Mouse (Mus musculus): ENCODE results near the gene Cdk4. TPM values are rescaled to one million over a fixed set of nuclear protein-coding genes. Genes with fewer than 3 reads are reported as not detected.
A peak's percentile ranks its signal among the peaks of the same experiment; 100 is the strongest.

The Cdk4 gene
- polyA plus RNA-seq, 1 experiment from 2014 or later, result 209 TPM

GRCm38 (mm10) chr10:127075651-127076050 lies 12.3 kb downstream of the Cdk4 start:
- H3K9me3 ChIP-seq (ENCODE audit: low read length), result no peaks in the 10 kb centered on the region
- H3K27ac ChIP-seq (ENCODE audit: low read depth), result no peak overlapping the region
- ATAC-seq, result no peak
- H3K9ac ChIP-seq (replicated peaks), result no peak overlapping the region; the same call in 1 of the 2 replicates
- H3K4me2 ChIP-seq (ENCODE audit: low read depth, low read length), result peak overlapping the region; percentile 65
- TF ChIP-seq EP300 (IDR thresholded peaks at IDR 0.05; ENCODE audit: low read depth), result no peak
- no peak for TF ChIP-seq CTCF (IDR thresholded peaks at IDR 0.05; ENCODE audit: low read depth)
- H3K4me1 ChIP-seq (ENCODE audit: insufficient read depth), result peaks cover 33% of the 10 kb centered on the region
- WGBS (ENCODE audit: insufficient replicate concordance), result 24% methylated on average over 8 of the region's 8 CpGs
- peak overlapping the region; percentile 34 for H3K4me3 ChIP-seq (ENCODE audit: low read depth, low read length)
- no peak for DNase-seq
- H3K27me3 ChIP-seq (ENCODE audit: insufficient read depth, low read length), result peaks cover 21% of the 10 kb centered on the region; the same call in 1 of the 2 replicates
- H3K36me3 ChIP-seq (replicated peaks; ENCODE audit: insufficient read depth, low read length), result no peaks in the 10 kb centered on the region

- ATAC-seq (peak; percentile 18; the same call in 1 of the 2 replicates), DNase-seq (peak; percentile 40)
- 16% methylated on average over 4 of the region's 4 CpGs for WGBS (ENCODE audit: insufficient replicate concordance)
- H3K4me1 ChIP-seq (ENCODE audit: insufficient read depth), result peaks cover 31% of the 10 kb centered on the region
- peak overlapping the region; percentile 34; the same call in 1 of the 2 replicates for H3K4me3 ChIP-seq (ENCODE audit: low read depth, low read length)
- H3K27me3 ChIP-seq (ENCODE audit: insufficient read depth, low read length), result peaks cover 21% of the 10 kb centered on the region; the same call in 1 of the 2 replicates
- TF ChIP-seq CTCF (IDR thresholded peaks at IDR 0.05; ENCODE audit: low read depth) (no peak), EP300 (IDR thresholded peaks at IDR 0.05; ENCODE audit: low read depth) (no peak)
- H3K36me3 ChIP-seq (replicated peaks; ENCODE audit: insufficient read depth, low read length), result no peaks in the 10 kb centered on the region
- H3K9me3 ChIP-seq (ENCODE audit: low read length), result no peaks in the 10 kb centered on the region
- H3K4me2 ChIP-seq (ENCODE audit: low read depth, low read length), result peak overlapping the region; percentile 65
- no peak overlapping the region for H3K27ac ChIP-seq (ENCODE audit: low read depth)
- no peak overlapping the region for H3K9ac ChIP-seq (replicated peaks)
Observed at GRCm38 (mm10) chr10:127076082-127076481, 12.7 kb downstream of the Cdk4 start.

- no peaks in the 10 kb centered on the region for H3K9me3 ChIP-seq (ENCODE audit: low read length)
- no peaks in the 10 kb centered on the region for H3K36me3 ChIP-seq (replicated peaks; ENCODE audit: insufficient read depth, low read length)
- ATAC-seq, result no peak
- H3K27ac ChIP-seq (ENCODE audit: low read depth), result no peak overlapping the region
- no peak overlapping the region for H3K4me2 ChIP-seq (ENCODE audit: low read depth, low read length)
- WGBS (ENCODE audit: insufficient replicate concordance), result 68% methylated on average over 10 of the region's 10 CpGs
- no peak overlapping the region; the same call in 1 of the 2 replicates for H3K9ac ChIP-seq (replicated peaks)
- TF ChIP-seq EP300 (IDR thresholded peaks at IDR 0.05; ENCODE audit: low read depth) (no peak), CTCF (IDR thresholded peaks at IDR 0.05; ENCODE audit: low read depth) (no peak)
- peaks cover 21% of the 10 kb centered on the region; the same call in 1 of the 2 replicates for H3K27me3 ChIP-seq (ENCODE audit: insufficient read depth, low read length)
- no peak overlapping the region for H3K4me3 ChIP-seq (ENCODE audit: low read depth, low read length)
- no peak for DNase-seq
- peaks cover 33% of the 10 kb centered on the region for H3K4me1 ChIP-seq (ENCODE audit: insufficient read depth)
Observed at GRCm38 (mm10) chr10:127077515-127077914, 14.2 kb downstream of the Cdk4 start.

GRCm38 (mm10) chr10:127078001-127078676 lies 14.8 kb downstream of the Cdk4 start:
- H3K27ac ChIP-seq (ENCODE audit: low read depth), result no peak overlapping the region
- peaks cover 21% of the 10 kb centered on the region; the same call in 1 of the 2 replicates for H3K27me3 ChIP-seq (ENCODE audit: insufficient read depth, low read length)
- H3K4me2 ChIP-seq (ENCODE audit: low read depth, low read length), result peak overlapping the region; percentile 69
- peak overlapping the region; percentile 36; the same call in 1 of the 2 replicates for H3K4me3 ChIP-seq (ENCODE audit: low read depth, low read length)
- TF ChIP-seq EP300 (IDR thresholded peaks at IDR 0.05; ENCODE audit: low read depth) (no peak), CTCF (IDR thresholded peaks at IDR 0.05; ENCODE audit: low read depth) (no peak)
- no peaks in the 10 kb centered on the region for H3K9me3 ChIP-seq (ENCODE audit: low read length)
- no peak overlapping the region for H3K9ac ChIP-seq (replicated peaks)
- no peaks in the 10 kb centered on the region for H3K36me3 ChIP-seq (replicated peaks; ENCODE audit: insufficient read depth, low read length)
- peaks cover 37% of the 10 kb centered on the region for H3K4me1 ChIP-seq (ENCODE audit: insufficient read depth)
- DNase-seq (no peak), ATAC-seq (no peak)
- 43% methylated on average over 12 of the region's 12 CpGs for WGBS (ENCODE audit: insufficient replicate concordance)

GRCm38 (mm10) chr10:127078677-127079575 lies 15.6 kb downstream of the Cdk4 start:
- no peak overlapping the region for H3K9ac ChIP-seq (replicated peaks)
- H3K4me3 ChIP-seq (ENCODE audit: low read depth, low read length), result peak overlapping the region; percentile 36
- peaks cover 37% of the 10 kb centered on the region for H3K4me1 ChIP-seq (ENCODE audit: insufficient read depth)
- no peaks in the 10 kb centered on the region for H3K9me3 ChIP-seq (ENCODE audit: low read length)
- DNase-seq (no peak), ATAC-seq (no peak)
- TF ChIP-seq EP300 (IDR thresholded peaks at IDR 0.05; ENCODE audit: low read depth) (no peak), CTCF (IDR thresholded peaks at IDR 0.05; ENCODE audit: low read depth) (no peak)
- H3K36me3 ChIP-seq (replicated peaks; ENCODE audit: insufficient read depth, low read length), result no peaks in the 10 kb centered on the region
- WGBS (ENCODE audit: insufficient replicate concordance), result 28% methylated on average over 43 of the region's 49 CpGs
- peak overlapping the region; percentile 69 for H3K4me2 ChIP-seq (ENCODE audit: low read depth, low read length)
- no peak overlapping the region for H3K27ac ChIP-seq (ENCODE audit: low read depth)
- H3K27me3 ChIP-seq (ENCODE audit: insufficient read depth, low read length), result peaks cover 21% of the 10 kb centered on the region; the same call in 1 of the 2 replicates

Data from liver, postnatal 0 days (tissue).